Mouse (Mus musculus) embryo, embryonic 9.5 days (tissue): ENCODE measurements around the gene Plbd2.
"Not testable (repeated sequence)": the region's sequence is repeated elsewhere in the genome, so short reads cannot be mapped to it uniquely, and the experiment has no call there.

Experiments
- DNase-seq: peaks from one replicate; pipeline ENCODE4 v3.0.0-alpha.2; 2017; ENCODE audit errors: extremely low spot score

Plbd2 gene

GRCm38 (mm10) chr5:120510982-120511642 lies 7.7 kb upstream of the Plbd2 start, which contains the start of gene Slc8b1:
Gene Slc8b1 (plus strand): TSS chr5:120511168.
- DNase-seq, result peak; percentile 98

DNA sequence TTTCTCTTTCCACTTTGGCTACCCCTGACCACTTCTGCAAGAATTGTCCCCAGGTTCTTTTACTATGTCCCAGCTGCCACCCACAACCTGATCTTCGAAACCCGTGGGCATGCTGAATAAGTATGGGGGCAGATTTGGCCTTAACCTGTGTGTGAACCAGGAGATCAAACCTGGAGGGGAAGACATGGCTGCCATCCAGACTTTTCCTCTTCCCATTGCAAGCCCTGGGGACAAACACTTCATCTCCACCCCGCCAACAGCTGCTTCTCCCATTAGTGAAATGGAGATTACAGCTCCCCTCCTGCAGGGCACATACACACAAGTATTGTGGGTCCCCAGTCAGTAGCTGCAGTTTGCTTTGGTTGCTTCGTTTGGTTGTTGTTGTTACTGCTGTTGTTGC lies 3.9 kb upstream of the Plbd2 start:
- no peak for DNase-seq

- DNase-seq, result no peak
Measured at GRCm38 (mm10) chr5:120506490-120506889, 3.1 kb upstream of the Plbd2 start.

- DNase-seq, result no peak
Measured at GRCm38 (mm10) chr5:120505781-120506180, 2.4 kb upstream of the Plbd2 start.

DNA sequence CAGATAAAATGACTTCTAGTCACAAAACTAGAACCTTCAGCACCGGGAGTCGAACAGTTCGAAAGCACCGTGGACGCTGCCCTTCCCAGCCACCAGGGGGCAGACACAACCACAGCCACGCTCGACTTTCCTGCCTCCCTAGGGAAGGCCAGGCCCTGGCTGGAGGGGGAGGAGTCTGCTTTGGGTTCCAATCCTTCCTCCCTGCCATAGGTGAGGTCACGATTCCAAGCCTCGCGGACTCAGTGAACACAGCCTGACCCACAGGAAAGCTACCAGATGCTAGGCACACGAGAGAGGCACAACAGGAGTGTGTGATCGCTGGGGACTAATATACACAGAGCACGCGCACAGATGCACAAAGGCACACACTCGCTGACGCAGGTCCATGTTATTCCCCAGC lies 1.9 kb upstream of the Plbd2 start:
- DNase-seq, result peak; percentile 79

DNA sequence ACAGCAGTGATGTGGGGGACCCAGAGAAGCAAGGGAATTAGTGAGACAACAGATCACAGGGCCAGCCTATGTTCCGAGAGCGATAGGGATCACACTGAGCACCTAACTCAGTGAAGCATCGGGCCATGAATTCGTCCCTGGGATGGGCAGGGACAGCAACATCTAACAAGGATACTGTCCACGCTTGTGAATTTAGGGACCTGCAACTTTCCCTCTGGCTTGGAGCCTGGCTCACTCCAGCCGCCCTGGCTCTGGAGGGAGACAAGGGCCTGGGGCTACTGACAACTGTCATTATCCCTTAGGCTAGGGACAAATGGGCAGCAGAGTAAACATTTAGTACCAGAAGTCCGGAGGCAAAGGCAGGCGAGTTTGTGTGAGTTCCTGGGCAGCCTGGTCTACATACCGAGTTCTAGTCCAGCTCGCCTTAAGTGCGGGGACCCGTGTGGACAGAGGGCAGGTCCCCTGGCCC lies 716 bp downstream of the Plbd2 start:
- no peak for DNase-seq

DNA sequence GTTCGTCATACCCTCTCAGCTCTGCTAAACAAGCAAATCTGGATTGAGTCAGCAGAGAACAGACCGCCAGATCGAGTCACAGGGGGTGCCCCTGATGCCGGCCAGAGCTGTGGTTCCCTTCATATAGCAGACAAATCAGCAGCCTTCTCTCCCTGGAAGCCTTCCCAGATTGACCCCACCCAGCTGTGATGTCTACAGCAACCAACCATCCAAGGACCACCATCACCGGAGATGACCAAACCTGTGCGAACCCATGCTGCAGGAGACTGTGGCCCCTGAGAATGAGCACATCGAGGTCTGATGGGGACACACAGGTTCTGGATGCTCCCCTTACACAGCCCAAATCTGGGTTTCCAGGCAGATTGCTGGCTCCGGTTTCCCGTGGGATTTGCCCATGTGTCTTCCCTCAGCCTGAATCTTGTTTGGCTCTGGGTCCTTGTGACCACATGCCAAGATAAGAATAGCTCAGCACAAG lies 1.2 kb downstream of the Plbd2 start:
- no peak for DNase-seq

- not testable (repeated sequence) for DNase-seq
Measured at GRCm38 (mm10) chr5:120500609-120501008, 2.8 kb downstream of the Plbd2 start.

- DNase-seq, result no peak
Measured at GRCm38 (mm10) chr5:120499202-120499601, 4.2 kb downstream of the Plbd2 start.

DNA sequence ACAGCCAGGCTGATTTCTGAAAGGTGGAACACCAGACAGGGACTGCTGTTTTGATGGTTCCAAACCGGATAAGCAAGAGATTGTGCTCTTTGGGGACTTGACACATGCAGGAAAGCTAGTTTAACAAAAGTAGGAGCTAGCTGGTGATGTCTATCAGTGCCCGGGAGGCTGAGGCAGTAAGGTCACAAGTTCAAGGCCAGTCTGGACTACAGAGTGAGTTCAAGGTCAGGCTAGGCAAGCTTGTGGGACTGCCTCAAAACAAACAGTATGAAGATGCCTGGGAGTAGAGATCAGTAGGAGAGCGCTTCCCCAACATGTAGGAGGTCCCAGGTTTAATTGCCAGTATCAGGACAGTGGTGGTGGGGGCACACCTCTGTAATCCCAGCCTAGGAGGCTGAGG lies 6.4 kb downstream of the Plbd2 start:
- DNase-seq, result no peak

GRCm38 (mm10) chr5:120495703-120496226 lies 7.7 kb downstream of the Plbd2 start:
- DNase-seq, result no peak

- no peak for DNase-seq
Measured at GRCm38 (mm10) chr5:120495064-120495702, 8.2 kb downstream of the Plbd2 start.

- DNase-seq, result no peak
Measured at GRCm38 (mm10) chr5:120493873-120494395, 9.5 kb downstream of the Plbd2 start.

- DNase-seq, result no peak
Measured at GRCm38 (mm10) chr5:120493440-120493839, 10.0 kb downstream of the Plbd2 start.

- peak; percentile 54 for DNase-seq
Measured at GRCm38 (mm10) chr5:120492437-120492836, 11.0 kb downstream of the Plbd2 start.

GRCm38 (mm10) chr5:120490679-120491192 lies 12.7 kb downstream of the Plbd2 start:
- DNase-seq, result no peak

- no peak for DNase-seq
Measured at GRCm38 (mm10) chr5:120487844-120488243, 15.6 kb downstream of the Plbd2 start.

- no peak for DNase-seq
Measured at GRCm38 (mm10) chr5:120483399-120483798, 20.0 kb downstream of the Plbd2 start.

- DNase-seq, result no peak
Measured at GRCm38 (mm10) chr5:120481205-120481604, 22.2 kb downstream of the Plbd2 start.

DNA sequence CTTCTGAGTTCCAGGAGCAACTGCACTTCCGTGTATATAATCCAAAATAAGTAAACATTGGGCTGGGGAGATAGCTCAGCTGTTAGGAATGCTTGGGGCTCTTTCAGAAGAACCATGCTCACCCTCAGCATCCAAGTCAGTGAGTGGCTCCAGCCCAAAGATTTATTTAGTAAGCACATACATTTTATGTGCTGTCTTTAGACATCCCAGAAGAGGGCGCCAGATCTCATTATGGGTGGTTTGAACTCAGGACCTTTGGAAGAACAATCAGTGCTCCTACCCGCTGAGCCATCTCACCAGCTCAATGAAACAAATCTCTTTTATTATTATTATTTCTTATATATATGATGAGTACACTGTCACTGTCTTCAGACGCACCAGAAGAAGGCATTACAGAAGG lies 23.9 kb downstream of the Plbd2 start:
- DNase-seq, result no peak

DNA sequence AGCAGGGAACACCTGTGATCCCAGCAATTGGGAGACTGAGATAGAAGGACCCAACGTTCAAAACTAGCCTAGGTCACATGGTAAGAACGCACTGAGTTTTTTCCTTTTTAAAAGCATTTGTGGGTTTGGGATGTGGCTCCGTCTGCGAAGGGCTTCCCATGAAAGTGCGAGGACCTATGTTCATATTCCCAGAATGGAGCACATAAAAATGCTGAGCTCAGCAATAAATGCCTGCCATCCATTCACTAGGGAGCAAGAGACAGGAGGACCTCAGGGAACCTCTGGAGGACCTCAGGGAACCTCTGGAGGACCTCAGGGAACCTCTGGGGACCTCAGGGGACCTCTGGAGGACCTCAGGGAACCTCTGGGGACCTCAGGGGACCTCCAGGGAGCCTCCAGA lies 25.4 kb downstream of the Plbd2 start:
- no peak for DNase-seq

DNA sequence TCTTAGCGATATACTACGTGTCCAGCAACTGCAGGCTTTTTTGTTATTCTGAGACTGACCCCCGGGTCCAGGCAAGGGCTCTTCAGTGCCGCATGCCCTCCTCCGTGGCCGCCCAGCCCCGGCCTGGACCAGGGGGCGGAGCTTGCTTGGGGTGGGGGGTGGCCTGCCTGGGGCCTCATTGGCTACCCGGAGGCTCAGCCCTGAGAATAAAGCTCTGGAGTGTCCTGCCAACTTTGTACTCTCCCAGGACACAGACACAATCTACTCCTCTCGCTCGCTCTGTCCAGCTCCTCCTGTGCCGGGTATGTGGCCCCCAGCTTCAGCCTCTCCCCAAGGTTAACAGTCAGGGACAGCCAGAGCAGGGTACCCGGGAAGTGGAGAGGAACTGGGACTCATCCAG lies 27.1 kb downstream of the Plbd2 start, which contains the start of gene Sds:
Gene Sds, plus strand, starts transcription at position 231 of the 400 bp plus-strand sequence.
- DNase-seq, result peak; percentile 37
